Mouse (Mus musculus): Measurements from ENCODE around the gene Tmem232. TPM values are rescaled to one million over a fixed set of nuclear protein-coding genes. Genes with fewer than 3 reads are reported as not detected.

Tmem232 gene
- total and polyA plus RNA-seq, 2 experiments, result not detected

GRCm38 (mm10) chr17:65419124-65419523 is 121.5 kb downstream of the Tmem232 start:
- Histone ChIP-seq H3K27me3 (ENCODE audit: control insufficient read depth, insufficient read depth, low read length) (no peaks in the 10 kb centered on the region), H3K9ac (ENCODE audit: low read depth, low read length) (no peak overlapping the region), H3K4me1 (ENCODE audit: control insufficient read depth, insufficient read depth, low read length) (no peaks in the 10 kb centered on the region), H3K27ac (replicated peaks; ENCODE audit: insufficient read depth, low read depth, low read length) (no peak overlapping the region), H3K79me2 (ENCODE audit: control insufficient read depth, insufficient read depth, low read length) (no peaks in the 10 kb centered on the region), H3K4me3 (ENCODE audit: insufficient read depth, low read depth, low read length) (no peak overlapping the region), H3K36me3 (ENCODE audit: control insufficient read depth, insufficient read depth, low read length) (no peaks in the 10 kb centered on the region)
- TF ChIP-seq POLR2A (IDR thresholded peaks at IDR 0.05; ENCODE audit: extremely low read depth, insufficient read depth, low read length) (no peak), CTCF (IDR thresholded peaks at IDR 0.05; ENCODE audit: low read depth, low read length) (no peak)
- DNase-seq (ENCODE audit: extremely low read depth, low read depth, low spot score), result no peak

GRCm38 (mm10) chr17:65405309-65405708 is 135.3 kb downstream of the Tmem232 start:
- Histone ChIP-seq H3K36me3 (ENCODE audit: control insufficient read depth, insufficient read depth, low read length) (no peaks in the 10 kb centered on the region), H3K4me3 (ENCODE audit: insufficient read depth, low read depth, low read length) (no peak overlapping the region), H3K9ac (ENCODE audit: low read depth, low read length) (no peak overlapping the region), H3K79me2 (ENCODE audit: control insufficient read depth, insufficient read depth, low read length) (no peaks in the 10 kb centered on the region), H3K27ac (replicated peaks; ENCODE audit: insufficient read depth, low read depth, low read length) (no peak overlapping the region), H3K4me1 (ENCODE audit: control insufficient read depth, insufficient read depth, low read length) (no peaks in the 10 kb centered on the region), H3K27me3 (ENCODE audit: control insufficient read depth, insufficient read depth, low read length) (no peaks in the 10 kb centered on the region)
- TF ChIP-seq CTCF (IDR thresholded peaks at IDR 0.05; ENCODE audit: low read depth, low read length) (no peak), POLR2A (IDR thresholded peaks at IDR 0.05; ENCODE audit: extremely low read depth, insufficient read depth, low read length) (no peak)
- 62% methylated on average over 9 of the region's 9 CpGs for WGBS
- DNase-seq (ENCODE audit: extremely low read depth, low read depth, low spot score), result no peak

GRCm38 (mm10) chr17:65400914-65401313 is 139.7 kb downstream of the Tmem232 start:
- no peak overlapping the region for H3K4me3 ChIP-seq (ENCODE audit: insufficient read depth, low read depth, low read length)
- no peaks in the 10 kb centered on the region for H3K79me2 ChIP-seq (ENCODE audit: control insufficient read depth, insufficient read depth, low read length)
- 69% methylated on average over 1 of the region's 1 CpGs for WGBS
- DNase-seq (ENCODE audit: extremely low read depth, low read depth, low spot score), result peak; percentile 16
- no peaks in the 10 kb centered on the region for H3K36me3 ChIP-seq (ENCODE audit: control insufficient read depth, insufficient read depth, low read length)
- H3K27ac ChIP-seq (replicated peaks; ENCODE audit: insufficient read depth, low read depth, low read length), result no peak overlapping the region
- TF ChIP-seq CTCF (IDR thresholded peaks at IDR 0.05; ENCODE audit: low read depth, low read length) (no peak), POLR2A (IDR thresholded peaks at IDR 0.05; ENCODE audit: extremely low read depth, insufficient read depth, low read length) (no peak)
- H3K9ac ChIP-seq (ENCODE audit: low read depth, low read length), result no peak overlapping the region
- H3K4me1 ChIP-seq (ENCODE audit: control insufficient read depth, insufficient read depth, low read length), result no peaks in the 10 kb centered on the region
- H3K27me3 ChIP-seq (ENCODE audit: control insufficient read depth, insufficient read depth, low read length), result no peaks in the 10 kb centered on the region

GRCm38 (mm10) chr17:65384411-65384962 is 156.1 kb downstream of the Tmem232 start:
- Histone ChIP-seq H3K27ac (replicated peaks; ENCODE audit: insufficient read depth, low read depth, low read length) (no peak overlapping the region), H3K4me1 (ENCODE audit: control insufficient read depth, insufficient read depth, low read length) (no peaks in the 10 kb centered on the region), H3K9ac (ENCODE audit: low read depth, low read length) (no peak overlapping the region), H3K36me3 (ENCODE audit: control insufficient read depth, insufficient read depth, low read length) (no peaks in the 10 kb centered on the region), H3K4me3 (ENCODE audit: insufficient read depth, low read depth, low read length) (no peak overlapping the region), H3K79me2 (ENCODE audit: control insufficient read depth, insufficient read depth, low read length) (no peaks in the 10 kb centered on the region), H3K27me3 (ENCODE audit: control insufficient read depth, insufficient read depth, low read length) (no peaks in the 10 kb centered on the region)
- no peak for TF ChIP-seq CTCF (IDR thresholded peaks at IDR 0.05; ENCODE audit: low read depth, low read length)
- TF ChIP-seq POLR2A (IDR thresholded peaks at IDR 0.05; ENCODE audit: extremely low read depth, insufficient read depth, low read length), result no peak
- DNase-seq (ENCODE audit: extremely low read depth, low read depth, low spot score), result no peak
- WGBS, result 80% methylated on average over 9 of the region's 9 CpGs

GRCm38 (mm10) chr17:65370034-65370780 is 170.4 kb downstream of the Tmem232 start:
- no peaks in the 10 kb centered on the region for H3K27me3 ChIP-seq (ENCODE audit: control insufficient read depth, insufficient read depth, low read length)
- WGBS, result 45% methylated on average over 7 of the region's 7 CpGs
- H3K9ac ChIP-seq (ENCODE audit: low read depth, low read length), result no peak overlapping the region
- TF ChIP-seq POLR2A (IDR thresholded peaks at IDR 0.05; ENCODE audit: extremely low read depth, insufficient read depth, low read length) (no peak), CTCF (IDR thresholded peaks at IDR 0.05; ENCODE audit: low read depth, low read length) (no peak)
- no peaks in the 10 kb centered on the region for H3K79me2 ChIP-seq (ENCODE audit: control insufficient read depth, insufficient read depth, low read length)
- H3K36me3 ChIP-seq (ENCODE audit: control insufficient read depth, insufficient read depth, low read length), result no peaks in the 10 kb centered on the region
- no peak overlapping the region for H3K4me3 ChIP-seq (ENCODE audit: insufficient read depth, low read depth, low read length)
- H3K4me1 ChIP-seq (ENCODE audit: control insufficient read depth, insufficient read depth, low read length), result no peaks in the 10 kb centered on the region
- no peak overlapping the region for H3K27ac ChIP-seq (replicated peaks; ENCODE audit: insufficient read depth, low read depth, low read length)
- no peak for DNase-seq (ENCODE audit: extremely low read depth, low read depth, low spot score)
